Mouse (Mus musculus): Measurements from ENCODE around the gene Gm20538.

Gene Gm20538

DNA sequence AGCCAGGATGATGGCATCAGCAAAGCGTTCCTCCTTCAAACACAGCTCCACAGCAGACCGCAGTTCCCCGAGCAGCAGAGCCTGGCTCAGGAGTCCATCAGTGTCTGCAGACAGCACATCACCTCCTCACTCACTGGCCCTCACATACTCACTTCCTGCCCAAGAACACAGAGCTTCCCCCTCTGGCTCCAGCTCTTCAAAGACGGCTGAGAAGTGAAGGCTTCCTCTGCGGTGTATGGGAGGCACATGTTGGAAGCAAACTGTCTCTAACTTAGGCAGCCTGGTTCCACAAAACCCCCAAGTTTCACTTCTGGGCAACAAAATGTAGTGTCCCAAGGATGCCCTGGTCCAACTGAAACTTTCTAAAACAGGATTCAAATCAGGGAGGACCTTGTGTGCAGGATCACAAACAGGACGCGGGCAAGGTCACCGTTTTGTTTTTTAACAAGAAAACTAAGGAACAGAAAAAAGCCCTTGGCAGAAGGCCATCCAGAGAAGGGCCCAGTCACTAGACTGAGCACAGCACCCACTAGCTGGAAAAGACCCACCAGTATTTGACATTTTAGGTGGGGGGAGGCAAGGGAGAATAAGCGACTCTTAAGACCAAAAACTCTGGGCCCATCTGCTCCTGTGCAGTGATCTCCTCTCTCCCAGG is 27.0 kb downstream of the Gm20538 start:
- DNase-seq, result no peak

DNA sequence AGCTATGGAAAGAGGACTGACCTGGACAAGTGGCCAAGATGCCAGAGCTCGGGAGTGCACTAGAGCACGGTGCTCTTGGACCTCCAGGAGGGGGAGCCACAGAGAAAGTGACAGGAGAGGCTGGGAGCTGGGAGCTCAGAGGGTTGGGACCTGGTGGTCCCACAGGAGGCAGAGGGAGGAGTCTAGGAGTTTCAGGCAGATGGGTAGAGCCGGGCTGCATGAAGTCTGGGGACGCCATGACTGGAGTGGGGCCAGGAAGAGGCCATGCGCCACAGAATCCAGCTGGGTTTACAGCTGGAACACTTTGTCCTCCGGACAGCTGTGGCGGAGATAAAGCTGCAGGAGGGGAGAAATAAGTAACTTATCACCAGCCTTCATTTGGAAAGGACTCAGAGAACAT is 33.5 kb downstream of the Gm20538 start:
- no peak for DNase-seq

DNA sequence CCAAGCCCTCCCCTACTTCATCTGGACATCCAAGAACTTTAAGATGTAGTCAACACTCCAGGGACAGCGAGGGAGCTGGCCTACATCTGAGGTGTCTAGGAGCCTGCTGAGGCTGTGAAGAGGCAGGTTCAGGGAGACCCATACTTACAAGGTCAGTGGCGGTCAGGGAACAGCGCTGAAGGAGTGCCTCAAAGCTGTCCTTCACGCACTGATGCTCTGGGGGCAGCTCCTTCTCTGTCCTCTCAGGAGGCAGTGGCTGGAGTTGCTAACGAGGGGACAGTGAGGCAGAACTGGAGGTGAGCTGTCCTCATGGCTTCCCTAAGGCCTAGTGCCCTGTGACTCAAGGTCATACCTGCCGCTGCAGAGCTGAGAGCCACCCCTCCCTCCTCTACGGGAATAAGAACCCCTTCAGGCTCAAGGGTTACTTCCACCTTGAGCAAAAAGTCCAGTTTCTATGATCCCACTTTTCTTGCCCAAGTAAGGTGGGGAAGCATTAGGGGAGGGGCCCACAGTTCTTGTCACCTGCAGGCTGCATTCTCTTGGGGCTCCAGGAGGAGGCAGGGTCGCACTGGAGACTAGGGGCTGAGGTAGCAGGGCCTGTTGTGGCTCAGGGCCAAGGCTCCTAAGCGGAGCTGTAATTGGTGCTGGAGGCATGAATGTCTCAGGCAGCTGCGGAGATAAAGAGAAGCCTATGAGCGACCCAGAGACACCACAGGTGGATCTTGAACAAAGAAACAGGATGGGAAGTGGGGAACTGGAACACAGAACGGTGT is 34.4 kb downstream of the Gm20538 start:
- no peak for DNase-seq

DNA sequence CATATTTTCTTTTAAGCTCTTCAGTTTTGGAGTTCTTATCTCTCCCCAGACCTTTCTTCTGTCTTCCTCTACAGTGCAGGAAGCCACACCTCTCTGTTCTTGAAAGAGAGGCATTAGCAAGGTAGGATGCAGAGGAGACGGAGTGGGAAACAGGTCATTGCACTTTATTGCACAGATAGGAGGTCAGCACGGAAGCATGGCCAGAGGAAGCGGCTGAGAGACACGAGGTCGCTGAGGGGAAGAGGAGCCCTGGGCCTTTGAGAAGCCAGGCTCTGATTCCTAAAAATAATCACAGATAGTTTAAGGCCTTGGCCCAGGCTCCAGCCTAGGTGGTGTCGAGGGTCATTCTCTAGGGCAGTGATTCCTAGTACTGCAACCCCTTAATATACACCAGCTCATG is 36.9 kb downstream of the Gm20538 start:
- DNase-seq, result no peak

DNA sequence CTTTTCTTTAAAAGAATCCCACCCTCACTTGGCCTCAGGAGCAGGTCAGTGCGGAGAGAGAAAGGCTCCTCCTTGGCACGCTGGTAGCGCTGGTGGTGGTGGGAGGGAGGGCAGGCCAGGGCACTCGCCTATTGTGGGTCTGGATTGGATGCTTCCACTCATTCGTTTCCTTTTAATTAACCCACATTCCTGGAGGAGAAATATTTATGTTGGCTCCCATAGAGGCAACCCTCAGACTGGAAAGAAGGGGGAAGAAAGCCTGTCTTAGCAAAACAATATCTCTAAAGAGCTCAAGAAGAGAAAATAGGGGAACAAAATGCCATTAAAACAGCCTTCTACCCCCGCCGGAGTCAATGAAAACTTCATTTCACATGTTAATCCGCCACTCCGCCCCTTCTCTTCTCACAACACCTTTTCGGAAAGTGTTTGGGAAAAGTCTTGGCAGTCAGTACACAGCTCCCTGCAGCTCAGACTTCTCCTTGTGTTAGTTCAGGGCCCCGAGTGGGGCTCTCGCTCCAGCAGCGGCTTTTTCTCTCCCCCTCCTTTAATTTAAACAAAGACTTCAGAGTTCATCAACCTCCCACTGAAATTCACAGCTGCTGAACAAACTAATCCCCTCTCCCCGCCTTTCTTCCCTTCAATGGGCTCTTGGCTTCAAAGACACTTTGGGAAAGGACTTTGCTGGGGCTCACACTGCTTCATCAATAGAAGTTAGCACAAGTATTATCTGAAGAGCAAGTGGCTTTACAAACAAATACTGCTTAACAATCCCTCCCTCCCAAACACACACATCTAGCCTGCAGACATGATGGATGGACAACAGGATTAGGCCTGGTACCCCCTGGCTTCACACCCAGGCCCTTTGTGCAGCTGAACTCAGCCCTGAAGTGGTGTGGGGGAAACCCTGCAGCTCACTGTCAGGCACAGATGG is 37.8 kb downstream of the Gm20538 start:
- no peak for DNase-seq

DNA sequence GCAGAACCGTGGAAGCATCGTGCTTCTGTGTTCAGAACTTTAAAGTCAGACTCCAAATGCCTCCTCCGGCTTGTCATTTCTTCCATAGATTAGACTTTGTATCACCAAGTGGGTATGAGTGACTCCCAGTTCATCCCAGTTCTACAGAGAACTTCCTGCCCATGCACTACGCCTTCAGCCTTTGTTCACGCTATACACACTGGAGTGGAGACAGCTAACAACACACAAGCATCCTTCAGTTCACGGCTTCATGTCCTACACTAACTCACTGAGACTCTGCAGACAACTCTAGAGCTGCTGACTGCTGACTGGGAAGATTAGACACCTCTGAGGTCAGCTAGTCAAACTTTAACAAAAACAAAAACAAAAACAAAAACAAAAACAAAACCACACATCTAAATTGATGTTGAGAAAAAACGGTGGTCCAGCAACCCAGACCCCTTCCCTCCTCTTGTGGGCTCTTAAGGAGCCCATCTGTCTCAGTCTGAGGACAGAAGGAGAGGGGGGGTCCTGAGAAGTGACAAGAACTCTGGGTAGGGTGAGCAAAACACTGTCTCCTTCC is 38.6 kb downstream of the Gm20538 start:
- no peak for DNase-seq

DNA sequence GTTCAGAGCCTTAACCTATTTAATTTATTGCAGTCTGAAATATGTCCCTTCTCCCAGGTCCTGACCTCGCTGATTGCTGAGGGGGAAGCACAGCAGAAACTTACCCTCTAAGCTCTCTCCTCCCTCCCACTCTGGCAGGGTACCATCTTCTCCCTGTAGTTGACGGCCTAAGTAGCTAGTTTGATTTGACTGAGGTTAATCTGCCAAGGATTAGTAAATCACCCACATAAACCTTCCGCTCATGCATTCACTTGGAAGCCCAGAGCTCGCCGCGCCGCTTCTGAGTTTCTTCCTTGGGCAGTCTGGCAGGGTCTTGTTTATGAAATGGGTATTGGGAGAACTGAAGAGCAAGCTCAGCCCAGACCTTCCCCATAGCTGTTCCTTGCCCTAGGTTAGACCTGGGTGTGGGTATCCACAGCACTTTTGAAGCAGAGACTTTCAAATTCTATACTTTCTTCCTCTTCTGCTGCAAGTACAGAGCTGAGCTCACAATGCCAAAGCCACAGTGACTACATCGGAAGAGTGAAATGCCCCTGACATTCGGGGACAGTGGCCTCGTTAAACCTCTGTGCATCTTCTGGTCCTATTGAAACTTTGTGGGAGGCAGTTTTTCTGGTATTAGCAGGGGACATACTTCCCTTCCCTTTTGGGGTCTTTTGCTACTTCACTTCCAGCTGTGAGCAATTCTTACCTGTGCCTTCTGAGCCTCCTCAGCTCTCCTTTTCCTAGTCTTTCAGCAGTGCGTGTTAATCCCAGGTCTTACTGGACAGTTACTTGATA is 39.4 kb downstream of the Gm20538 start:
- no peak for DNase-seq

DNA sequence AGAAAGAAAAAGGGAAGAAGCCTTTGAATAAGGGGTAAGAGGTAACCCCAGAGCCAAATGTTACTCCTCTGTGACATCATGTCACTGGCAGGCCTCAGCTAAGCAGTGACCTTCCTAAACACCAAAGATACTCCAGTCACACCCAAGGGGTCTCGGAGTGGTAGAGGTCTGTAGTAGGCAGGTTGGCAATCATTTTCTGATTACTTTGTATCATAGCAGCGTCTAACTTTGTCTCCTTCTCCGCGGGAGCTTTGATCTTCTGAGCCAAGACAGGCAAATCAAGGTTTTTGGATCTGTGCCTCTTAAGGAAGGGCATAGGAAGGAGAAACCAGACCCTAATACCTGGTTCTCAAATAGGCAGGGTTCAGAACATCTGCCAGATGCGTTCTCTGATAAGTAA is 40.0 kb downstream of the Gm20538 start:
- no peak for DNase-seq

DNA sequence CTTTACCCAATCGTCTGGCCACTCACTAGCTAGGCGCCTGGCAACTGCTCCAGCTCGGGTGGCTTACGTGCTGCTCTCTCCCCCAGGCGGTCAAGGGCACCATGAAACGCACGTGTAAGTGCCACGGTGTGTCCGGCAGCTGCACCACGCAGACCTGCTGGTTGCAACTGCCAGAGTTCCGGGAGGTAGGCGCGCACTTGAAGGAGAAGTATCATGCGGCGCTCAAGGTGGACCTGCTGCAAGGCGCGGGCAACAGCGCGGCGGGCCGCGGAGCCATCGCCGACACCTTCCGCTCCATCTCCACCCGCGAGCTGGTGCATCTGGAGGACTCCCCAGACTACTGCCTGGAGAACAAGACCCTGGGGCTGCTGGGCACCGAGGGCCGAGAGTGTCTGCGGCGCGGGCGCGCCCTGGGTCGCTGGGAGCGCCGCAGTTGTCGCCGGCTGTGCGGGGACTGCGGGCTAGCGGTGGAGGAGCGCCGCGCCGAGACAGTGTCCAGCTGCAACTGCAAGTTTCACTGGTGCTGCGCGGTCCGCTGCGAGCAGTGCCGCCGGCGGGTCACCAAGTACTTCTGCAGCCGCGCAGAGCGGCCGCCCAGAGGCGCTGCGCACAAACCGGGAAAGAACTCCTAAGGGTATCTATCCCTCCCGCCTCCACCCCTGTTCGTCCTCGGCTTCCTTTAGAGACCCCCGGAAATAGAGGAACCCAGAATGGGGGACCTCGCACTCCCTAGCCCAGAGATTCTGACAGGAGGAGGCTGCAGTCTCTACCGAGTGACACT is 41.0 kb downstream of the Gm20538 start:
- DNase-seq, result no peak

DNA sequence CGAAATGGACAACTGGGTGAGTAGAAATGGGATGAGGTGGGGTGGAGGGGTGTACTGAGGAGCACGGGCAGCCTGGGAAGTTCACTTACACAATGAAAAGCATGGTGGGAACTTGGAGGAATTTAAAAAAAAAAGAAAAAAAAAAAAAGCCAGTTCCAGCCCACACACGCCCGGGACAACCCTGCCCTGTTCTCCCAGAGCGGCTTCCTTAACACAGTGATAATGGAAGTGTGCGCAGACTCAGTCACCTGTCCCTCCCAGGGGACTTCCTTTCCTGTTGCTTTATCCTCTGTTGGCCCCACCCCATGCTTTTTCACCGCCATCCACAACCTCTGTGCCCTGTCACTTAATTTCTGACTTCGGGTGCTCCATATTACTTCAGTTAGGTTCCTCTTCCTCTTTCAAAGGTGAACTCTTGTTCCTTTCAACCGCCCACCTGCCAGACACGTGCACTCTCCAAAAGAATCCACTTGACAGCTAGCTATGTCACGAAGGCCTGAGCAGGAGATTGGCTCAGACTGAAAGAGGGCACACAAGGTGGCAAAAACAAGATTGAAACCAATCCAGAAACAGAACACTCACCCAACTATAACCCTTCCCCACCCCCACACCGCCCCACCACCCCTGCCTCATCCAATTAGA is 42.0 kb downstream of the Gm20538 start:
- no peak for DNase-seq

DNA sequence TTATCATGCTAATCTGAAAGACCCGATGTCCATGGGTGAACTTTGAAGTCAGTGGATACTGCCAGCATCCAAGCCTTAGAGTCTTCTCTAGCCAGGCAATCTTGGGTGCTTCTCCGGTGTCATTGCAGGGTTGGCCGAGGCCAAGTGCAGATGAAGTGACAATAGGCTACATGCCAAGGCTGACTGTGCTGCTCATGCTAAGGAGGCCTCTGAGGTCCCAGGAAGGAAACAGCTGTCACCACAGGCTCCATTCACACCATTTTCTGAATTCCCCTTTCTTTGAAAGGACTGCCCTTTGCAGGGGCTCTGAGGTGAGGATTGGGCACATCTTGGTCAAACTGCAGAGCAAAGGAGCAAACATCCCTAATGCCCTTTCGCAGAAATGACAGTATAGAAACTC is 49.9 kb downstream of the Gm20538 start:
- no peak for DNase-seq

DNA sequence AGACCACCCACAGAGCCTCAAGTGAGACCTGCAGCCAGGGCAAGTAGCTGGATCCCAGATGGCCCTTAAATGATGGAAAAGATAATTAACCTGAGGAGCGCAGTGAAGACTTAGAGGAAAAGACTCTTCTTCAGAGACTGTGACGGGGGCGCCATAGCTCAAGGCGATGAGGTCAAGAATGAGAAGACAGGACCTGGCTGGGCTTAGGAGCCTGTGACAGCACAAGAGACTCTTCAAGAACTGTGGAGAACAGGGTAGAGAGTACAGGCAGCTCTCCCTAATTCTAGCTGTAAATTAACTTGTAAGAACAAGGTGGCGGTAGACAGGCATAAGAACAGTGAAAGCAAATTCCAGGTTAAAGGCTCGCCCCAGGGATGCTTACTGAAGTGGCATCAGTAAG is 50.7 kb downstream of the Gm20538 start:
- no peak for DNase-seq

DNA sequence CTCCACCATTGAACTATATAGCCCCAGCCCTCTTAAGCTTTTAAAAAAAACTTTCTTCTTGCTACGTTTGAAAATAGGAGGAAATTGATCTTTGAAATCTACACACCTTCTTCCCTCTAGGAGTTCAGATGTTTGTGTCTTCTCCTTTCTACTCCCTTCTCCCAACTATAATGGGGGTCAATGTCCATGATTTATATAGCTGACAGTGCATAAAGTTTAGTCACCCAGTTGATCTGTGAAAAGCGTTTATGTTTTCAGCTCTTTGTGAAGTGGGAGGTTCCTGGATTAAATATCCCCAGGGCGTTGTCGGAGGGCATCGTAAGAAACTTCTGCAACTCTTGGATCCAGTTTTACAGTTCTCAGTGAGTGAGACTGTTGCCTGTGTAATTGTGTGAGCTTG is 52.4 kb downstream of the Gm20538 start:
- no peak for DNase-seq

DNA sequence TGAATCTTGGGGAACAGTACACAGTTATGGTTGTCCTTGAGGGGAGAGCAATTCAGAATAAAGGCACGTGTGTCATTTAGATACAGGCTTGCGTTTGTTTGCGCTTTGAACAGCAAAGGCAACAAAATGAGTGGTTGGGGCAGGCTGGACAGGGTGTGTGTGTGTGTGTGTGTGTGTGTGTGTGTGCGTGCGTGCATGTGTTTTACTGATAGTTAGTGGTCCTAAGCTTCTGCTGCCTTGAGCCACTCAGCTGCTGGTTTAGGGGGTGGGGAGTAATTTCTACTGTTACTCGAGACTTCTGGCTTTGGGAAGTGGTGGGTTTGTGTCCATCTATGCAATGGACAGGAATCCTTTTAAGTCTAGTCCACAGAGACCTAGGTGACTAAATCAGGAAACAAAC is 53.7 kb downstream of the Gm20538 start:
- no peak for DNase-seq

DNA sequence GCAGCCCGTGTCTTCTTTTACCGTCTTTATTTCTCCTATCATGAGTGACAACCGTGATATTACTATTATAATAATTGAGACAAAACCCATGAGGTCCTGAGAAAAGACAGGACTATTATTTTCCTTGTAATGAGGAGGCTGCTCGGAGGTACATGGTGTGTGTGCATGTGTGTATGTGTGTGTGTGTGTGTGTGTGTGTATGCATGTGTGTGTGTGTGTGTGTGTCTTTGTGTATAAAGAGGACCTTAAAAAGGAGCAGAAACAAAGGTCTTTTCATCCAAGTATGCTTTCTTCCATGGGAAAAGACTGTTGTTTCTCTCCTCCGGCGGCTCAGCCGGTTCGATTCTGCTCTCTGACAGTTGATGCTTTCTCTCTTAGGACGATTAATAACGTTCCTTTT is 55.7 kb downstream of the Gm20538 start:
- no peak for DNase-seq

DNA sequence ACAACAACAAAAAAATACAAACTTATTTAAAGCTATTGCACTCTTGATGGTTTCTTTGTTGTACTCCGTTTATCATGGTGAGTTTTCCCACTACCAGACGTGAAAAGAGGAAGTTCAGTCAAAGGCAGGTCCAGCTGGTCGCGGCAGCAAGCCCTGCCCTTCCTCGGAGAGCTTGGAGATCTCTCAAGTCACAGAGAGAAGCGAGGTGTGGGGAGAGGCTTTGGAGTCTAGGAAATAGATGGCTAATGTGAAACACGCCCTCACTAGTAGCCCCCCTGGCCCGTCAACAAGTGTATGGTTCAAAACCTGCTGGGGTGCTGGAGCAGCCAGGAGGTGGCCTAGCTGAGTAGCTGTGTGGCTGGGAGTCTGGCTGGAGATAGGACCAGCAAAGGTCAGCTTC is 56.1 kb downstream of the Gm20538 start:
- DNase-seq, result no peak
